Comparison of ENCODE assay signal across 17 mouse cellular contexts in the genomic region with DNA sequence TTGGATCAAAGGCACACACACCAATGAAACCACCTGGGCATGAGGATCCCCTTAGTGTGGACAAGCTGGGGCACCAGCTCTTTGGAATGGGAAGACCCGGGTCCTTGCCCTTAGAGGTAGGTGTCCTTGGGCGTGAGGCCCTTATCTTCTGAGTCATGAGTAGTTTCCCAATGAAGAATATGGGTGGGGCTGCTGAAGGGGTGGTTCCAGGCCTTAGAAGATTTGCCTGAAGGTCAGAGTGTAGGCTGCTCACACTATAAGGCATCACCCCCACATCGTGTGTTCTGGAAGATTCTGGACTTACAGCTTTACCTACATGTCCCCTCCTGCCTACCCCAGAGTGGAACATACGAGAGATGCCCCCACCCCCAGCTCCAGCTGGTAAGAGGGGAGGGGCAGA.
"Had no signal": no experiment of that assay in that cellular context is flagged by ENCODE, and none has a peak within 500 bp of the region (broad histone marks: within the 10 kb centered on the region; RNA-seq: fewer than 3 reads in every experiment).

No protein-coding gene starts in this region.

- DNase-seq: kidney, adult 8-10 months; kidney, postnatal 10 days; kidney, postnatal 36 days; layer of hippocampus, postnatal 36 days; liver, embryonic 13.5 days; lung, embryonic 14.5 days; right cerebral cortex, postnatal 14 days; right cerebral cortex, postnatal 4 days; thymus, adult 2 months; thymus, postnatal 14 days; thymus, postnatal 4 days had no signal

- ATAC-seq: lung, postnatal 0 days had no signal

- H3K27me3 ChIP-seq: kidney, embryonic 15.5 days; liver, embryonic 13.5 days; midbrain, embryonic 12.5 days had no signal

- H3K36me3 ChIP-seq: kidney, embryonic 15.5 days; liver, embryonic 13.5 days; midbrain, embryonic 12.5 days had no signal

- H3K4me1 ChIP-seq: liver, embryonic 13.5 days; midbrain, embryonic 12.5 days had no signal

- H3K27ac ChIP-seq: kidney, embryonic 15.5 days; left cerebral cortex, adult 2 months; liver, embryonic 13.5 days; macrophage; midbrain, embryonic 12.5 days; stomach, postnatal 0 days had no signal

- H3K4me3 ChIP-seq: kidney, embryonic 15.5 days; left cerebral cortex, adult 2 months; liver, embryonic 13.5 days; midbrain, embryonic 12.5 days had no signal

- H3K4me2 ChIP-seq: kidney, embryonic 15.5 days; liver, embryonic 13.5 days; lung, embryonic 14.5 days; midbrain, embryonic 12.5 days had no signal

- H3K9ac ChIP-seq: kidney, embryonic 15.5 days; liver, embryonic 13.5 days; lung, embryonic 14.5 days; midbrain, embryonic 12.5 days had no signal

- H3K9me3 ChIP-seq: kidney, embryonic 15.5 days; liver, embryonic 13.5 days; midbrain, embryonic 12.5 days had no signal
